Mouse (Mus musculus): ENCODE measurements around the gene Tbcc.

- TF ChIP-seq CTCF (IDR thresholded peaks at IDR 0.05; ENCODE audit: low read depth) (peak; percentile 64), EP300 (IDR thresholded peaks at IDR 0.05; ENCODE audit: low read depth) (no peak)
Observed at GRCm38 (mm10) chr17:46888511-46889212, 1.8 kb upstream of the Tbcc start.

Measured in heart, postnatal 0 days (tissue).